Mouse (Mus musculus) spleen, adult 12 weeks (tissue): ENCODE measurements around the gene Mfn2.
"Not testable (repeated sequence)": the region's sequence is repeated elsewhere in the genome, so short reads cannot be mapped to it uniquely, and the experiment has no call there.

Experiments used
- DNase-seq: peaks from one replicate; pipeline ENCODE4 v3.0.0; 2022; ENCODE audit warnings: low spot score

Gene Mfn2

GRCm38 (mm10) chr4:147867563-147868449 lies 36.7 kb downstream of the Mfn2 start:
- DNase-seq, result no peak

- not testable (repeated sequence) for DNase-seq
These were observed 37.7 kb downstream of the Mfn2 start for GRCm38 (mm10) chr4:147866793-147867192.

- no peak for DNase-seq
These were observed 38.4 kb downstream of the Mfn2 start for GRCm38 (mm10) chr4:147866056-147866455.

- no peak for DNase-seq
These were observed 38.9 kb downstream of the Mfn2 start for GRCm38 (mm10) chr4:147865651-147866050.

GRCm38 (mm10) chr4:147862051-147862450 lies 42.5 kb downstream of the Mfn2 start:
- DNase-seq, result no peak

GRCm38 (mm10) chr4:147850776-147851175 lies 53.7 kb downstream of the Mfn2 start:
- DNase-seq, result no peak

- DNase-seq, result no peak
These were observed 55.9 kb downstream of the Mfn2 start for GRCm38 (mm10) chr4:147848584-147848991.

- peak; percentile 55 for DNase-seq
These were observed 56.6 kb downstream of the Mfn2 start, which contains the start of gene Zfp933 for GRCm38 (mm10) chr4:147847614-147848583. Zfp933 (minus strand) TSS chr4:147848366.

GRCm38 (mm10) chr4:147842871-147843270 lies 61.6 kb downstream of the Mfn2 start:
- DNase-seq, result no peak

GRCm38 (mm10) chr4:147839282-147839681 lies 65.2 kb downstream of the Mfn2 start:
- not testable (repeated sequence) for DNase-seq

- no peak for DNase-seq
These were observed 80.1 kb downstream of the Mfn2 start for GRCm38 (mm10) chr4:147824389-147824788.
